Mouse (Mus musculus): ENCODE measurements around the gene Clec11a. TPM values are rescaled to one million over a fixed set of nuclear protein-coding genes. Genes with fewer than 3 reads are reported as not detected.

Gene Clec11a
- polyA plus RNA-seq (2012; rRNA removed) (0.34 and 0.38 TPM in 2 replicates), polyA plus RNA-seq (2014; fragmentation: Nextera tagmentation; extraction: Ambion mirVana) (0.33 and 0.51 TPM in 2 replicates)

DNA sequence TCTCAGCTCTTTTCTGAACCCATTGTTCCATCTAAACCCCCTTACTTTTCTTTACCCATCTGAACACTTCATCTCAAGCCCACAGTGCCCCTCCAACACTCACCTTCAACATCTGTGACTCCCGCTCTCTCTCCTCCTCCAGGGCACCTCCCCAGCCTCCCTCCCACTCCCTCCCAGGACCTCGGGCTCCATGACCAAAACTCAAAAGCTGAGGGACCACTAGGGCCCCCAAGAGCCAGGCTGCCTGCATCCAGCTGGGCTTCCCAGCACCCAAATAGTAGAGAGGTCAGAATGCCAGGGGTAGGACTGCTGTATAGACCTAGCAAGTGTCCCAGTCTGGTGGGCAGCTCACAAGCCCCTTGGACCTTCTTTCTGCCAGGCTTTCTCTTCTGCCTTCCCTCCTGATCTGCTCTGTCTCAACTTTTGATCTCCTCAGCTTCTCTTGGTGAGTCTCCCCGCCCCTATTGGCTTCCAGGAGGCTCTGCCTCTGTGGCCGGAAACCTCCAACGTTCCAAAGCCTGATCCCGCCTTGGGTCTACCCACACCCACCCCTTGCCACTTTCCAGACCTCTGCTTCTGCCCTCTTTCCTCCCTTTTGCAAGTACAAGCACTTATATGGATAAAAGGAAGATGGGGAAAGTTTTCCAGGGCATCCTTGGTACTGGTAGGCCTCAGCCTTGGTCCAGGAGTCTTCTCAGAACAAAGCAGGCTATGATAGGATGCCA, at the start of gene Clec11a:
Gene Clec11a, minus strand, starts transcription at position 387 of the 725 bp plus-strand sequence.
- WGBS (ENCODE audit: insufficient replicate concordance): 40% methylated on average over 6 of the region's 6 CpGs
- Histone ChIP-seq H3K9ac (replicated peaks) (no peak within 1 kb of the TSS), H3K27ac (no peak within 1 kb of the TSS), H3K4me1 (replicated peaks; ENCODE audit: control insufficient read depth in 2 of 2, insufficient read depth in 2 of 2, low read length in 1 of 2) (peaks cover 0 to 6% of the 10 kb centered on the region in 2 experiments; a peak in 1 of 4 replicates), H3K9me3 (ENCODE audit: control insufficient read depth, low read length) (no peaks in the 10 kb centered on the region), H3K27me3 (ENCODE audit: control insufficient read depth, insufficient read depth, low read length) (peaks cover 36% of the 10 kb centered on the region), H3K36me3 (replicated peaks; ENCODE audit: control insufficient read depth, insufficient read depth, low read depth) (no peaks in the 10 kb centered on the region), H3K4me3 (ENCODE audit: insufficient read depth in 1 of 2, low read depth in 2 of 2, low read length in 2 of 2) (no peak within 1 kb of the TSS), H3K4me2 (ENCODE audit: low read depth) (peak within 1 kb of the TSS; percentile 66)
- ATAC-seq (ENCODE audit: insufficient read depth) (no peak), DNase-seq (ENCODE audit: low read depth in 3 of 3, low spot score in 3 of 3) (no peak)
- TF ChIP-seq CTCF (IDR thresholded peaks at IDR 0.05; ENCODE audit: low read depth) (no peak), EP300 (IDR thresholded peaks at IDR 0.05; ENCODE audit: low read depth) (no peak)

DNA sequence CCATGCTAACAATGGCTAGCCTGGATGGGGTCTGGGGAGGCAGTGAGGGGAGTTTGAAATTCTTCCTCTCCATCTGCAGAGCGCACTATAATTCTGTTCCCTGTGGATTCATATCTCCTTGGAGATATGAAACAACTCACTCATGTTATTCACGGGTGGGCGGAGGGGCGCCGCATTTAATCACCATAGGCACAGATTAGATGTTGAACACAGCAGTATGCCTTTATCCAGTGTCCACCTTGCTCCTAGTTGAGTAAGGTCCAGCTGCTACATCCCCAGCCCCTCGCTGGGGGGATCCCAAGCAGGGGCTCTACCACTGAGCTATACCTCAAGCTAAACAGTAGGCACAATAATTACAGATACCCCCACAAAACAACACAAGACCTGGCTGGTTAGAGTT, 48.7 kb upstream of the Clec11a start:
- WGBS (ENCODE audit: insufficient replicate concordance): 52% methylated on average over 6 of the region's 6 CpGs
- DNase-seq (ENCODE audit: low read depth in 3 of 3, low spot score in 3 of 3) (no peak), ATAC-seq (ENCODE audit: insufficient read depth) (no peak)
- TF ChIP-seq EP300 (IDR thresholded peaks at IDR 0.05; ENCODE audit: low read depth): no peak
- H3K4me1 ChIP-seq (replicated peaks; ENCODE audit: control insufficient read depth in 2 of 2, insufficient read depth in 2 of 2, low read length in 1 of 2): peaks cover 0 to 1% of the 10 kb centered on the region in 2 experiments; a peak in 1 of 4 replicates
- H3K4me3 ChIP-seq (ENCODE audit: insufficient read depth in 1 of 2, low read depth in 2 of 2, low read length in 2 of 2): no peak overlapping the region
- H3K27me3 ChIP-seq (ENCODE audit: control insufficient read depth, insufficient read depth, low read length): peaks cover 95% of the 10 kb centered on the region
- no peak overlapping the region for H3K4me2 ChIP-seq (ENCODE audit: low read depth)
- no peaks in the 10 kb centered on the region for H3K9me3 ChIP-seq (ENCODE audit: control insufficient read depth, low read length)
- no peak overlapping the region for H3K9ac ChIP-seq (replicated peaks)
- no peaks in the 10 kb centered on the region for H3K36me3 ChIP-seq (replicated peaks; ENCODE audit: control insufficient read depth, insufficient read depth, low read depth)
- H3K27ac ChIP-seq: no peak overlapping the region

DNA sequence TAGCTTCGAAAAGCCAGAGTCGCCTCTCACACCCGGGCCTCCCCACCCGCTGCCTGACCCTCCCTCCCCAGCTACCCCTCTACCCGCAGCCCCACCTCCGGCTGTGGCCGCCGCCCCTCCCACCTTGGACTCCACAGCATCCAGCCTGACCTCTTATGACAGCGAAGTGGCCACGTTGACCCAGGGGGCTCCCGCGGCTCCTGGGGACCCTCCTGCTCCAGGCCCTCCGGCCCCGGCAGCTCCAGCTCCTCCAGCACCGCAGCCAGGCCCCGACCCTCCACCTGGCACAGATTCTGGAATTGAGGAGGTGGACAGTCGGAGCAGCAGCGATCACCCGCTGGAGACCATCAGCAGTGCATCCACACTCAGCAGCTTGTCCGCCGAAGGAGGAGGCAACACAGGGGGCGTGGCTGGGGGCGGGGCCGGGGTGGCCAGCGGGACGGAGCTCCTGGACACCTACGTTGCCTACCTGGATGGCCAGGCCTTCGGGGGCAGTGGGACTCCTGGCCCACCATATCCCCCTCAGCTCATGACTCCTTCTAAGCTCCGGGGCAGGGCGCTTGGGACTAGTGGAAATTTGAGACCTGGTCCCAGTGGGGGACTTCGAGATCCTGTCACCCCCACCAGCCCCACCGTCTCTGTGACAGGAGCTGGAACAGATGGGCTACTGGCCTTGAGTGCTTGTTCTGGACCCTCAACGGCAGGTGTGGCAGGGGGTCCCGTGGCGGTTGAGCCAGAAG, 47.1 kb upstream of the Clec11a start:
- Histone ChIP-seq H3K27ac (no peak overlapping the region), H3K9ac (replicated peaks) (no peak overlapping the region), H3K4me3 (ENCODE audit: insufficient read depth in 1 of 2, low read depth in 2 of 2, low read length in 2 of 2) (no peak overlapping the region), H3K36me3 (replicated peaks; ENCODE audit: control insufficient read depth, insufficient read depth, low read depth) (no peaks in the 10 kb centered on the region), H3K27me3 (ENCODE audit: control insufficient read depth, insufficient read depth, low read length) (peaks cover 90% of the 10 kb centered on the region), H3K9me3 (ENCODE audit: control insufficient read depth, low read length) (no peaks in the 10 kb centered on the region), H3K4me1 (replicated peaks; ENCODE audit: control insufficient read depth in 2 of 2, insufficient read depth in 2 of 2, low read length in 1 of 2) (no peaks in the 10 kb centered on the region), H3K4me2 (ENCODE audit: low read depth) (no peak overlapping the region)
- ATAC-seq (ENCODE audit: insufficient read depth) (no peak), DNase-seq (ENCODE audit: low read depth in 3 of 3, low spot score in 3 of 3) (no peak)
- WGBS (ENCODE audit: insufficient replicate concordance): 3% methylated on average over 35 of the region's 35 CpGs
- no peak for TF ChIP-seq EP300 (IDR thresholded peaks at IDR 0.05; ENCODE audit: low read depth)
- no peak for TF ChIP-seq CTCF (IDR thresholded peaks at IDR 0.05; ENCODE audit: low read depth)

DNA sequence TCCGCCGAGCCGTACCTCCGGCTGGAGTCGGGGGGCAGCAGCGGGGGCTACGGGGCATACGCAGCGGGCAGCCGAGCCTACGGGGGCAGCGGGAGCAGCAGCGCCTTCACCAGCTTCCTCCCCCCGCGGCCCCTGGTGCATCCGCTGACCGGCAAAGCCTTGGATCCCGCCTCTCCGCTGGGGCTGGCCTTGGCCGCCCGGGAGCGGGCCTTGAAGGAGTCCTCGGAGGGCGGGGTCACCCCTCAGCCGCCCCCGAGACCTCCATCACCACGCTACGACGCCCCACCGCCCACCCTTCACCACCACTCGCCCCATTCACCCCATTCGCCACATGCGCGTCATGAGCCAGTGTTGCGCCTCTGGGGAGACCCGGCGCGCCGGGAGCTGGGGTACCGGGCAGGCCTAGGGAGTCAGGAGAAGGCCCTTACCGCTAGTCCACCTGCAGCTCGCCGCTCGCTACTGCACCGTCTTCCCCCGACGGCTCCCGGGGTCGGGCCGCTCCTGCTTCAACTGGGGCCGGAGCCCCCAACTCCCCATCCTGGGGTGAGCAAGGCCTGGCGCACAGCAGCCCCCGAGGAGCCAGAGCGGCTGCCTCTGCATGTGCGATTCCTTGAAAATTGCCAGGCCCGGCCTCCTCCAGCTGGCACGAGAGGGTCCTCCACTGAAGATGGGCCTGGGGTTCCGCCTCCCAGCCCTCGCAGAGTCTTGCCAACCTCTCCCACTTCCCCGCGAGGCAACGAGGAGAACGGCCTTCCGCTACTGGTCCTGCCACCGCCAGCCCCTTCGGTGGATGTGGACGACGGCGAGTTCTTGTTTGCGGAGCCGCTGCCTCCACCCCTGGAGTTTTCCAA, 46.3 kb upstream of the Clec11a start:
- no peak for ATAC-seq (ENCODE audit: insufficient read depth)

More for the DNA sequence above, 46.3 kb upstream of the Clec11a start:
- no peaks in the 10 kb centered on the region for H3K9me3 ChIP-seq (ENCODE audit: control insufficient read depth, low read length)
- no peak for DNase-seq (ENCODE audit: low read depth in 3 of 3, low spot score in 3 of 3)
- 3% methylated on average over 70 of the region's 71 CpGs for WGBS (ENCODE audit: insufficient replicate concordance)
- H3K9ac ChIP-seq (replicated peaks): no peak overlapping the region
- H3K4me3 ChIP-seq (ENCODE audit: insufficient read depth in 1 of 2, low read depth in 2 of 2, low read length in 2 of 2): no peak overlapping the region
- no peak overlapping the region for H3K4me2 ChIP-seq (ENCODE audit: low read depth)
- peaks cover 85% of the 10 kb centered on the region for H3K27me3 ChIP-seq (ENCODE audit: control insufficient read depth, insufficient read depth, low read length)
- H3K36me3 ChIP-seq (replicated peaks; ENCODE audit: control insufficient read depth, insufficient read depth, low read depth): no peaks in the 10 kb centered on the region
- TF ChIP-seq EP300 (IDR thresholded peaks at IDR 0.05; ENCODE audit: low read depth) (no peak), CTCF (IDR thresholded peaks at IDR 0.05; ENCODE audit: low read depth) (no peak)
- H3K27ac ChIP-seq: no peak overlapping the region
- no peaks in the 10 kb centered on the region for H3K4me1 ChIP-seq (replicated peaks; ENCODE audit: control insufficient read depth in 2 of 2, insufficient read depth in 2 of 2, low read length in 1 of 2)

Measured in liver, embryonic 14.5 days (tissue).